Mouse (Mus musculus): ENCODE data around the gene Tctn3. TPM values are rescaled to one million over a fixed set of nuclear protein-coding genes. Genes with fewer than 3 reads are reported as not detected.

Gene Tctn3
- 29.6 and 35.7 TPM in 2 replicates for polyA plus RNA-seq (2012; rRNA removed)

- peak; percentile 95 to 98 for DNase-seq (ENCODE audit: extremely low spot score in 1 of 2, low spot score in 1 of 2)
These were observed at the start of gene Tctn3, which contains the start of gene Entpd1 for GRCm38 (mm10) chr19:40611830-40612506. Tctn3 (minus strand) TSS chr19:40612233. Entpd1 (plus strand) TSS chr19:40612366.

GRCm38 (mm10) chr19:40661108-40661507 is 49.1 kb upstream of the Tctn3 start:
- DNase-seq (ENCODE audit: extremely low spot score in 1 of 2, low spot score in 1 of 2), result no peak

GRCm38 (mm10) chr19:40660510-40660909 is 48.5 kb upstream of the Tctn3 start:
- DNase-seq (ENCODE audit: extremely low spot score in 1 of 2, low spot score in 1 of 2), result no peak

- DNase-seq (ENCODE audit: extremely low spot score in 1 of 2, low spot score in 1 of 2), result no peak
These were observed 47.8 kb upstream of the Tctn3 start for GRCm38 (mm10) chr19:40659651-40660478.

- no peak for DNase-seq (ENCODE audit: extremely low spot score in 1 of 2, low spot score in 1 of 2)
These were observed 46.9 kb upstream of the Tctn3 start for GRCm38 (mm10) chr19:40658935-40659334.

GRCm38 (mm10) chr19:40658281-40658680 is 46.2 kb upstream of the Tctn3 start:
- no peak for DNase-seq (ENCODE audit: extremely low spot score in 1 of 2, low spot score in 1 of 2)

- no peak for DNase-seq (ENCODE audit: extremely low spot score in 1 of 2, low spot score in 1 of 2)
These were observed 44.2 kb upstream of the Tctn3 start for GRCm38 (mm10) chr19:40656207-40656606.

- no peak for DNase-seq (ENCODE audit: extremely low spot score in 1 of 2, low spot score in 1 of 2)
These were observed 38.1 kb upstream of the Tctn3 start for GRCm38 (mm10) chr19:40650090-40650489.

GRCm38 (mm10) chr19:40647319-40648158 is 35.5 kb upstream of the Tctn3 start:
- no peak for DNase-seq (ENCODE audit: extremely low spot score in 1 of 2, low spot score in 1 of 2)

GRCm38 (mm10) chr19:40646379-40646778 is 34.3 kb upstream of the Tctn3 start:
- no peak for DNase-seq (ENCODE audit: extremely low spot score in 1 of 2, low spot score in 1 of 2)

GRCm38 (mm10) chr19:40643846-40644245 is 31.8 kb upstream of the Tctn3 start:
- no peak for DNase-seq (ENCODE audit: extremely low spot score in 1 of 2, low spot score in 1 of 2)

- no peak for DNase-seq (ENCODE audit: extremely low spot score in 1 of 2, low spot score in 1 of 2)
These were observed 28.8 kb upstream of the Tctn3 start for GRCm38 (mm10) chr19:40640799-40641198.

GRCm38 (mm10) chr19:40639729-40640304 is 27.8 kb upstream of the Tctn3 start:
- DNase-seq (ENCODE audit: extremely low spot score in 1 of 2, low spot score in 1 of 2), result no peak

GRCm38 (mm10) chr19:40638582-40638981 is 26.5 kb upstream of the Tctn3 start:
- DNase-seq (ENCODE audit: extremely low spot score in 1 of 2, low spot score in 1 of 2), result no peak

GRCm38 (mm10) chr19:40637601-40638000 is 25.6 kb upstream of the Tctn3 start:
- DNase-seq (ENCODE audit: extremely low spot score in 1 of 2, low spot score in 1 of 2), result no peak

GRCm38 (mm10) chr19:40637091-40637490 is 25.1 kb upstream of the Tctn3 start:
- DNase-seq (ENCODE audit: extremely low spot score in 1 of 2, low spot score in 1 of 2), result no peak

- DNase-seq (ENCODE audit: extremely low spot score in 1 of 2, low spot score in 1 of 2), result no peak
These were observed 21.1 kb upstream of the Tctn3 start for GRCm38 (mm10) chr19:40633144-40633543.

GRCm38 (mm10) chr19:40632668-40633067 is 20.6 kb upstream of the Tctn3 start:
- no peak for DNase-seq (ENCODE audit: extremely low spot score in 1 of 2, low spot score in 1 of 2)

GRCm38 (mm10) chr19:40632193-40632592 is 20.2 kb upstream of the Tctn3 start:
- DNase-seq (ENCODE audit: extremely low spot score in 1 of 2, low spot score in 1 of 2), result no peak

- DNase-seq (ENCODE audit: extremely low spot score in 1 of 2, low spot score in 1 of 2), result peak in 1 of 2 experiments; percentile 46
These were observed 18.6 kb upstream of the Tctn3 start for GRCm38 (mm10) chr19:40630606-40631005.

Data from frontal cortex, adult 2 months (tissue).